Mouse (Mus musculus) embryonic facial prominence, embryonic 11.5 days (tissue): Measurements from ENCODE around the gene Tnni2. TPM values are rescaled to one million over a fixed set of nuclear protein-coding genes. Genes with fewer than 3 reads are reported as not detected.
A peak's percentile ranks its signal among the peaks of the same experiment; 100 is the strongest.

ENCODE experiments used
- ATAC-seq: fragments of 200-750 bp; cut with Nextera tagmentation; replicated peaks from 2 replicates; pipeline ENCODE4 v1.8.0; 2017; ENCODE audit warnings: low read depth; ENCODE audit not compliant: insufficient number of reproducible peaks, low FRiP score, low TSS enrichment
- DNase-seq: peaks from one replicate; pipeline ENCODE4 v3.0.0-alpha.2; 2015; ENCODE audit warnings: low spot score
- H3K27ac ChIP-seq: fragments of 300-500 bp; sonication (generic); replicated peaks from 2 replicates; pipeline ENCODE4 v1.5.1; 2014; ENCODE audit warnings: mild to moderate bottlenecking, low read depth, low read length, control low read depth
- H3K27me3 ChIP-seq: fragments of 300-500 bp; sonication (generic); 2 replicates; pipeline ENCODE4 v1.6.1; 2014; ENCODE audit warnings: mild to moderate bottlenecking, low read length, moderate library complexity, mixed read lengths; ENCODE audit not compliant: control insufficient read depth, insufficient read depth
- H3K36me3 ChIP-seq: fragments of 300-500 bp; sonication (generic); replicated peaks from 2 replicates; pipeline ENCODE4 v1.6.1; 2014; ENCODE audit warnings: low read depth, mild to moderate bottlenecking, low read length, moderate library complexity, mixed read lengths; ENCODE audit not compliant: control insufficient read depth, insufficient read depth
- H3K4me1 ChIP-seq: fragments of 300-500 bp; sonication (generic); 2 replicates; pipeline ENCODE4 v1.6.1; 2014; ENCODE audit warnings: low read length, mixed read lengths; ENCODE audit not compliant: control insufficient read depth, insufficient read depth
- H3K4me2 ChIP-seq: fragments of 300-500 bp; sonication (generic); 2 replicates; pipeline ENCODE4 v1.6.1; 2014; ENCODE audit warnings: low read depth, mild to moderate bottlenecking, control low read depth, low read length, moderate library complexity
- H3K4me3 ChIP-seq: fragments of 300-500 bp; sonication (generic); 2 replicates; pipeline ENCODE4 v1.5.1; 2014; ENCODE audit warnings: low read depth, low read length, control low read depth
- H3K9ac ChIP-seq: fragments of 300-500 bp; sonication (generic); replicated peaks from 2 replicates; pipeline ENCODE4 v1.6.1; 2014; ENCODE audit warnings: mild to moderate bottlenecking, control low read depth, low read length
- H3K9me3 ChIP-seq: fragments of 300-500 bp; sonication (generic); replicated peaks from 2 replicates; pipeline ENCODE4 v1.6.1; 2016; ENCODE audit warnings: mild to moderate bottlenecking, low read length, inconsistent platforms, mixed read lengths; ENCODE audit not compliant: control insufficient read depth
- WGBS: fragments of 180-500 bp; shearing (Covaris S2); extraction: QIAGEN DNeasy Blood & Tissue Kit; methylation state at CpG from one replicate; pipeline ENCODE4 v1.1.7; 2014; 5-methylcytosine and 5-hydroxymethylcytosine counted together
- polyA plus RNA-seq: library from polyadenylated mRNA; unstranded; fragments of >200 nt; fragmentation: Nextera tagmentation; extraction: Ambion mirVana; gene quantifications from 2 replicates; pipeline ENCODE4 v1.2.1, GENCODE M21; 2014

The Tnni2 gene
- 1.4 and 2.7 TPM in 2 replicates for polyA plus RNA-seq

- Histone ChIP-seq H3K36me3 (no peaks in the 10 kb centered on the region), H3K27me3 (no peaks in the 10 kb centered on the region), H3K9ac (peak within 1 kb of the TSS; percentile 18; the same call in 1 of the 2 replicates), H3K27ac (peak within 1 kb of the TSS; percentile 31; the same call in 1 of the 2 replicates), H3K9me3 (no peaks in the 10 kb centered on the region), H3K4me1 (peaks cover 3% of the 10 kb centered on the region), H3K4me3 (no peak within 1 kb of the TSS), H3K4me2 (no peak within 1 kb of the TSS)
- no peak for ATAC-seq
- DNase-seq: no peak
- WGBS: 78% methylated on average over 9 of the region's 9 CpGs
Measured at GRCm38 (mm10) chr7:142441585-142441984, at the start of gene Tnni2. TSS of gene Tnni2 (plus strand) at chr7:142441808.

GRCm38 (mm10) chr7:142393191-142393590 is 48.4 kb upstream of the Tnni2 start:
- Histone ChIP-seq H3K4me3 (no peak overlapping the region), H3K9me3 (no peaks in the 10 kb centered on the region), H3K27ac (no peak overlapping the region), H3K4me1 (no peaks in the 10 kb centered on the region), H3K4me2 (no peak overlapping the region), H3K9ac (no peak overlapping the region), H3K27me3 (no peaks in the 10 kb centered on the region), H3K36me3 (no peaks in the 10 kb centered on the region)
- peak; percentile 10 for DNase-seq
- ATAC-seq: no peak
- WGBS: 26% methylated on average over 4 of the region's 4 CpGs

GRCm38 (mm10) chr7:142394261-142395190 is 47.1 kb upstream of the Tnni2 start:
- WGBS: 73% methylated on average over 6 of the region's 6 CpGs
- H3K4me3 ChIP-seq: no peak overlapping the region

GRCm38 (mm10) chr7:142395472-142395871 is 46.1 kb upstream of the Tnni2 start:
- Histone ChIP-seq H3K4me1 (no peaks in the 10 kb centered on the region), H3K27me3 (no peaks in the 10 kb centered on the region), H3K4me2 (no peak overlapping the region), H3K36me3 (no peaks in the 10 kb centered on the region), H3K9ac (no peak overlapping the region), H3K9me3 (no peaks in the 10 kb centered on the region), H3K27ac (no peak overlapping the region), H3K4me3 (no peak overlapping the region)
- DNase-seq (no peak), ATAC-seq (no peak)
- WGBS: 84% methylated on average over 4 of the region's 4 CpGs

More at GRCm38 (mm10) chr7:142394261-142395190, 47.1 kb upstream of the Tnni2 start:
- ATAC-seq (no peak), DNase-seq (no peak)
- Histone ChIP-seq H3K27me3 (no peaks in the 10 kb centered on the region), H3K4me2 (no peak overlapping the region), H3K27ac (no peak overlapping the region), H3K9me3 (no peaks in the 10 kb centered on the region), H3K36me3 (no peaks in the 10 kb centered on the region), H3K4me1 (no peaks in the 10 kb centered on the region), H3K9ac (no peak overlapping the region)

- Histone ChIP-seq H3K4me3 (no peak overlapping the region), H3K36me3 (no peaks in the 10 kb centered on the region), H3K9ac (no peak overlapping the region), H3K4me1 (no peaks in the 10 kb centered on the region), H3K9me3 (no peaks in the 10 kb centered on the region), H3K27me3 (no peaks in the 10 kb centered on the region), H3K27ac (no peak overlapping the region), H3K4me2 (no peak overlapping the region)
- DNase-seq: no peak
- 90% methylated on average over 1 of the region's 1 CpGs for WGBS
- ATAC-seq: no peak
Measured at GRCm38 (mm10) chr7:142396611-142397010, 45.0 kb upstream of the Tnni2 start.

- 49% methylated on average over 2 of the region's 2 CpGs for WGBS
Measured at GRCm38 (mm10) chr7:142398052-142398451, 43.6 kb upstream of the Tnni2 start.

GRCm38 (mm10) chr7:142399250-142399649 is 42.4 kb upstream of the Tnni2 start:
- no peak overlapping the region for H3K4me2 ChIP-seq
- H3K36me3 ChIP-seq: no peaks in the 10 kb centered on the region
- H3K9ac ChIP-seq: no peak overlapping the region
- no peaks in the 10 kb centered on the region for H3K9me3 ChIP-seq
- no peak overlapping the region for H3K27ac ChIP-seq
- no peaks in the 10 kb centered on the region for H3K4me1 ChIP-seq
- WGBS: 53% methylated on average over 1 of the region's 1 CpGs
- ATAC-seq (no peak), DNase-seq (no peak)
- H3K27me3 ChIP-seq: no peaks in the 10 kb centered on the region
- H3K4me3 ChIP-seq: no peak overlapping the region

More at GRCm38 (mm10) chr7:142398052-142398451, 43.6 kb upstream of the Tnni2 start:
- no peak overlapping the region for H3K4me2 ChIP-seq
- H3K4me3 ChIP-seq: no peak overlapping the region
- ATAC-seq (no peak), DNase-seq (peak; percentile 1)
- H3K4me1 ChIP-seq: no peaks in the 10 kb centered on the region
- no peaks in the 10 kb centered on the region for H3K27me3 ChIP-seq
- H3K9me3 ChIP-seq: no peaks in the 10 kb centered on the region
- no peak overlapping the region for H3K27ac ChIP-seq
- no peak overlapping the region for H3K9ac ChIP-seq
- no peaks in the 10 kb centered on the region for H3K36me3 ChIP-seq

- H3K9ac ChIP-seq: no peak overlapping the region
- H3K27ac ChIP-seq: no peak overlapping the region
- no peak for DNase-seq
- no peaks in the 10 kb centered on the region for H3K27me3 ChIP-seq
- 58% methylated on average over 7 of the region's 7 CpGs for WGBS
- H3K36me3 ChIP-seq: no peaks in the 10 kb centered on the region
- no peak overlapping the region for H3K4me2 ChIP-seq
- ATAC-seq: no peak
- no peaks in the 10 kb centered on the region for H3K9me3 ChIP-seq
- no peaks in the 10 kb centered on the region for H3K4me1 ChIP-seq
- H3K4me3 ChIP-seq: no peak overlapping the region
Measured at GRCm38 (mm10) chr7:142400112-142400749, 41.4 kb upstream of the Tnni2 start.
